Mouse (Mus musculus): ENCODE data around the gene Zbtb6. TPM values are rescaled to one million over a fixed set of nuclear protein-coding genes. Genes with fewer than 3 reads are reported as not detected.

Zbtb6 gene
- 1 to 10 TPM; 4.2 TPM for total RNA-seq (2021)

DNA sequence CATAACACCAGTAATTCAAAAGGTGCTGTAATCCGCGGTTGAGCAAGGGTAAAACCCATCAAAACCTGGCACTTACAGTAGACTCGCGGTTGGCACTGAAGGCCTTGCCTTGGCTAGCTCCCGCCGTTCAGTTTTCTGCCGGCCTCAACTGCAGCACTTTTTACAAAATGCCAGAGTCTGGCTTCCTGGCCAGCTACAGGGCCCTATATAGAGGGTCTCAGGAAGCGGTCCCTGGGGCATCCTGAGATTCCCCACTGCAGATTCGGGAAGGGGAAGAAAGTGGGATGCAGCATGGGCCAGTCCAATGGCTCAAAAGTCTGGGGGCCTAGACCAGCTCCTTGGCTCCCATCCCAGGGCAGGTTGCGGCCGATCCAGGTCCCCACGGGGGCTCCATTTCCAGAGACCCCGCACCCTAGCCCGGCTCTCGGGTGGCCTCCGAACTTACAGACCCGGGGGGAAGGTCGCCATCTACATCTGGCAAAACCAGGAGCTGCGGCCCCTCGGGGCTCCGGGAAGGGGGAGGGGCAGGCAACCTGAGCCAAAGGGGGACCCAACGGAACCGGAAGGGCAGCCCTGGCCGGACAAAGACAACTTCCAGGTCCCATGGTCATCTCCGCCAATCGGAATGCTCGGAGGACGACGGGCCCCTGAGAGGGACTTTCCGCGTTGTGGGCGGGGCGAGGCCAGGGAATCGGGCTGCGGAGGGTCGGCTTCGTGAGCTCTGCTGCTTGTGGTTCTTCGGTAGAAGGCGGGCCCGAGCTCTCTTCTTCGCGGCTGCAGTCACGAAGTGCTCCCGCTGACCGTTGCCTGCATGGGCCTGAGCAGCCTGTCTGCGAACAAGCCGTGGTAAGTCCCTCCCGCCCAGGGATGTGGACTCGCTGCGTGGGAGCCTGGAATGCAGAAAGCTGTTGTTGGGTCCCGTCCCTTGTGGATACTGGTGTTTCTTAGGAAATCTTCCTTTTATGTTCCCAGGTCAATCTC is at the start of gene Zbtb6, which contains the start of the genes Zbtb26 and Rabgap1:
Zbtb6 (minus strand) TSS at position 561 of the 981 bp plus-strand sequence.
Zbtb26 (minus strand) TSS at position 525 of the 981 bp plus-strand sequence.
Rabgap1 (plus strand) TSS at position 669 of the 981 bp plus-strand sequence.
- DNase-seq, result peak; percentile 95
- intact Hi-C loops (cut with DNase I), result no loop called here

DNA sequence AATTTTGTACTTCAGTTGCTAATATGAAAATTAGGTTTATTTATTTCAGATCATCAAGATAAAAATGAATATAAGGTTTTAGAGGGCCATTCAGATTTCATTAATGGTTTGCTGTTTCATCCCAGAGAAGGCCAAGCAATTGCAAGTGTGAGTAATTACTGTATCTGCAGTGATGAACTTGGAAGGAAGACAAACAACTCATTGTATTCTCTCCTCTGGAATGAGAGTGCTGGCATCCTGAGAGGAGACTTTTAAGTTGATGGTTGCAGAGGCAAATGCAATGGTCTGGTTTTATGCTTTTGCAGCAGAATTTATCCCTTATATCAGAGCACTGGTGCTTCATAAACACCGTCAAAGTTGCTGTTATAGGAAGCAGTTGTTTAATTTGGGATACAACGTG is 46.0 kb upstream of the Zbtb6 start:
- DNase-seq, result no peak
- intact Hi-C loops (cut with DNase I), result loop anchor here (5.0 kb wide), 2 partner anchors 77 to 283 kb away; no protein-coding TSS in a partner anchor

DNA sequence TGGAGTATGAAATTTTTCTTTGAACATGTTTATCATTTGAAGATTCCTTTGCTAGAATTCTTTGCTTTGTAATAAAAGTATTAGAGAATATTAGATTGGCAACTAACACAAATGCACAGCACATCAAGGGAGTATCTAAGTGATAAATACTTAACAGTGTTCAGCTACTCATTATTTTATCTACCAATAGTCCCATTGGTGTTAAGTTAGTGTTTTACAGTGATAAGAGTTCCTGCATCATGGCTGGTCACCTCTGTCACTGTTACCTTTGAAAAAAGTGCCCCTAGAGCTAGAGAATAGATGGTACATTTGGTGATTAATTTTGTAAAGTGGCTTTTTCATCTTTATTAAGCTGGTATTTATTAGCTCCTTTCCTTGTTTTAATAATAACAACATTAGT is 43.4 kb upstream of the Zbtb6 start:
- intact Hi-C loops (cut with DNase I), result loop anchor here (5.0 kb wide), 2 partner anchors 74 to 286 kb away; no protein-coding TSS in a partner anchor

DNA sequence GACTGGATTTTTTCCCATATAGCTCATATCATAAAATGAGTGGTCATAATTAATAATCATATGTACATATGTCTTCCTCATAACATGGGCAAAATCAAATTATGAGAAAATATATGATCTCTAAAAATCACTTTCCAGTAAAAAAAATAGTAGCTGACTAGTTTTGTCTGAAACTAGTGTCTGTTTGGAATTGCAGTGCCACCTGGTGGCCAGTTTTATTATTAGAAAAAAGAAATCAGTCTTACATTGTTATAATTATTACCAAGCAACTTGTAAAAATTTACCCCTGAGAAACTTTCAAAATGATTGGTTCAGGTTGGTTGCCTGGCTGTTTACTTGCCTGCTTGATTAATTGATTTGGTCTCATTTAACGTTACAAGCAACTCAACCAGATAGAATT is 42.4 kb upstream of the Zbtb6 start:
- intact Hi-C loops (cut with DNase I), result loop anchor here (1.0 to 5.0 kb wide), 3 partner anchors 73 to 287 kb away; no protein-coding TSS in a partner anchor
- DNase-seq, result peak; percentile 31 to 44

More for the DNA sequence above, 43.4 kb upstream of the Zbtb6 start:
- DNase-seq, result no peak

DNA sequence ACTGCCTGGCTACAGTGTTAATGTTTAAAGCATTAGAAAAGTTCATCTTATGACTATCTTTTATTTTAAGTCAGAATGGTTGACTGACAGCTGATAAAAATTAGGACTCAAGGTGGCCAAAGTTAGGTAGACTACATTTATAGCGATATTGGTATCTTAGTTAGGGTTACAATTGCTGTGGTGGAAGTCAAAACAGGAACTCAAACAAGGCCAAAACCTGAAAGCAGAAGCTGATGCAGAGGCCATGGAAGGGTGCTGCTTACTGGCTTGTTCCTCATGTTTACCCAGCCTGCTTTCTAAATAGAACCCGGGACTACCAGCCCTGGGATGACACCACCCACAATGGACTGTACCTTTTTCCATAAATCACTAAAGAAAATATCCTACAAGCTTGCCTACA is 41.2 kb upstream of the Zbtb6 start:
- no peak for DNase-seq

DNA sequence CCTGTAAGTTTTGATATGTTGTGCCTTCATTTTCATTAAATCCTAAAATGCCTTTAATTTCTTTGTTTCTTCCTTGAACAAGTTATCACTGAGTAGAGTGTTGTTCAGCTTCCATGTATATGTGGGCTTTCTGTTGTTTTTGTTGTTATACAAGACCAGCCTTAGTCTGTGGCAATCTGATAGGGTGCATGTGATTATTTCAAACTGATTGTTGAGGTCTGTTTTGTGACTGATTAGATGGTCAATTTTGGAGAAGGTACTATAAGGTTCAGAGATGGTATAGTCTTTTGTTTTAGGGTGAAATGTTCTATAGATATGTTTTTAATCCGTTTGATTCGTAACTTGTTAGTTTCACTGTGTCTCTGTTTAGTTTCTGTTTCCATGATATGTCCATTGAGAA is 37.1 kb upstream of the Zbtb6 start:
- intact Hi-C loops (cut with DNase I), result loop anchor here (5.0 kb wide), 1 partner anchor 83 kb away; no protein-coding TSS in a partner anchor
- no peak for DNase-seq

More for the DNA sequence above, 41.2 kb upstream of the Zbtb6 start:
- intact Hi-C loops (cut with DNase I), result loop anchor here (5.0 kb wide), 1 partner anchor 87 kb away; no protein-coding TSS in a partner anchor

DNA sequence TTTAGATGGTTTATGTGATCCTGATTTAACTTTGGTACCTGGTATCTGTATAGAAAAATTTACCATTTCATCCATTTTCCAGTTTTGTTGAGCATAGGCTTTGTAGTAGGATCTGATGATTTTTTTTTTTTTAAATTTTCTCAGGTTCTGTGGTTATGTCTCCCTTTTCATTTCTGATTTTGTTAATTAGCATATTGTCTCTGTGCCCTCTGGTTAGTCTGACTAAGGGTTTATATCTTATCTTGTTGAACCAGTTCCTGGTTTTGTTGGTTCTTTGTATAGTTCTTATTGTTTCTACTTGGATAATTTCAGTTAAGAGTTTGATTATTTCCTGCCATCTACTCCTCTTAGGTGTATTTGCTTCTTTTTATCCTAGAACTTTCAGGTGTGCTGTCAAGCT is 36.6 kb upstream of the Zbtb6 start:
- intact Hi-C loops (cut with DNase I), result no loop called here
- DNase-seq, result no peak

DNA sequence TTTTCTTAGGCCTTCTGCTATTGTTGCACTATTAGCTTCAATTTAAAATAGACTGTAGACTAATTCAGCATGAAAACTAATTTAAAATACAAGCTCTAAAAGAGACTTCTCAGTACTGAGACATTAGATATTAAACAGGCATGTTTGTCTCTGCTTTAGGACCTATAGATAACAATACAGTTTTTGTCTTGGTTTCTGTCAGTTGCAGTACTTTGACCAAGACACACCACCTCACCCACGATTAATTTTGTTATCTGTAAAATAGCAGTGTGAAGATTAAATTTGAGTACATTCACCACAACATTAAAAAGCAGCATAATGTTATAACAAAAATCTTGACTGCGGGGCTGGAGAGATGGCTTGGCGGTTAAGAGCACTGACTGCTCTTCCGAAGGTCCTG is 23.3 kb upstream of the Zbtb6 start:
- intact Hi-C loops (cut with DNase I), result no loop called here
- no peak for DNase-seq

DNA sequence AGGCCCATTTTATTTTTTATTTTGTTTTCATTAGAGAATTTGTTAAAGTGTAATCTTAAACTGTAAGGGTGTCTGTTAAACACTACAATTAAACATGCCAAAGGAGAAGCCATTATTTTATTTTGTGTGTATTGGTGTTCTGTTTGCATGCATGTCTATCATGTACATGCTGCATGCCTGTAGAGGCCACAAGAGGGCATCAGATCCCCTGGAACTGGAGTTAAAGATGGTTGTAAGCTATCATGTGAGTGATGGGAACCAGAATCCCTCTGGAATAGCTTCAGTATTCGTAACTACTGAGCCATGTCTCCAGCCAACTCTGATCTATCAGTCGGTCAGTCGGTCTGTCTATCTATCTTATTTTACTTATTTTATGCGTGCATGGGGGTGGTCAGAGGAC is 17.7 kb upstream of the Zbtb6 start:
- intact Hi-C loops (cut with DNase I), result no loop called here
- DNase-seq, result no peak

DNA sequence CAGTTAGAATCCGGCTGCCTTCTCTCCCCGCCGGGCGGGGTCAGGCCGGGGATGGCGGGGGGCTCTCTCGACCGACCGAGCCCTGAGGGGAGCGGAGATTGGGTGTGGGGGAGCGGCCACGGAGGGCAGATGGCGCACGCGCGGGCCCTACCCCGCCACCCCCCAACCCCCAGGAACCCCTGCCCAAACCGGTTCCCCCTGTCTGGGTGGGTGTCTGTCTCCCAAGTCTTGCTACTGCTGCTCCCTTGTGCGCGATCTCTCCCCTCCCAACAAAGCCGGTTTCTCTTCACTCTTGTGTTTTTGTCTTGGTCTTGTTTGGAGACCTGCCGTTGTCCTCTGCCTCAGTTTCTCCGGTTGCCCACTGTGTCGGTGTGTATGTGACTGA is 9.4 kb upstream of the Zbtb6 start:
- intact Hi-C loops (cut with DNase I), result no loop called here
- DNase-seq, result peak in 1 of 2 experiments; percentile 7

DNA sequence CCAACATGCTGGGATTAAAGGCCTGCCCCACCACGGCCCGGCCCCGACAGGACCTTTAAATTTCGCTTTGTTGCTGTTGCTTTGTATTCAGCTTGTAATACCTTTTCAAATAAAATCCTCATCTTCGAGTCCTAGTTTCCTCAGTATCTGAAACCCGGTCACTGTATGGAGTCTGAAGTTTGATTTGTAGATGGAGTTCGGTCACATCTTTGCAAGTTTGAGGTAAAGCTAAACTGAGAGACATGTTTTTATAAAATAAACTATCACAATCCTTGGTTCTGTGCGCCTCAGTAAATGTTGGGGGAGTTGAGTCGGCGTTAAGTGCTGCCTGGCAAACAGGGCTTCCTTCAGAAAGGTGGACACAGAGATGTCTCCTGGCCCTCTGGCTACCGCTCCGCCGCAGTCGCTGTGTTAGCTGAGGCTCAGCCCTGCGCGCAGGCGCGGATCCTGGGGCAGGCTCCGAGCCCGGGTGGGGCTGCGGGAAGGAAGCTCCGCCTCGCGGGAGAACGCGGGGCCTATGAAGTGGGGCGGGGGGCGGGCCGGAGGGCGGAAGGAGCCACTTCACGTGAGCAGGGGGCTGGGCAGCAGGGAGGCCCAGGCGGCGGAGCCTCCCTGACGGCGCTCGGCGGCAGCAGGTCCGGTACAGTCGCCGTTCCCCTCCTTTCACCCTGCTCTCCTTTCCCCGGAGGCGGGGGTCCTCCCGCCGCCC is 8.8 kb upstream of the Zbtb6 start:
- intact Hi-C loops (cut with DNase I), result no loop called here
- peak; percentile 91 to 93 for DNase-seq

DNA sequence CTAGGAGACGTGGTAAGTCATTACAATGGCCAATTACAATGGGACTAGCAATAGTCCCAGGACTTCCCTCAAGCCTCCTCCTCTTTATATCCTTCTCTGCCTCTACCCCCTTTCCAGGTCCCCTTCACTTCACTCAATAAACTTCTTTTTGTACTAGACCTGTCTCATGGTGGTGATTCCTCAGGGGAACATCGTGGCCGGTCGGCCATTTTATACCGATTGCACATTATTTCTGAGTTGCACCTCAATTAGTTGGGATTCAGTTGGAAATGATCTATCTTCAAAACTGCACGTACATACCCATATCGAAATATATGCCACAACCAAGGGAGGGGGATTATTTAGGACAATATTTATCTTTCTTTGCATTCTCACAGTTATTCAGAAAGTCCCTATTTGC is 11.4 kb downstream of the Zbtb6 start:
- no peak for DNase-seq
- intact Hi-C loops (cut with DNase I), result no loop called here

DNA sequence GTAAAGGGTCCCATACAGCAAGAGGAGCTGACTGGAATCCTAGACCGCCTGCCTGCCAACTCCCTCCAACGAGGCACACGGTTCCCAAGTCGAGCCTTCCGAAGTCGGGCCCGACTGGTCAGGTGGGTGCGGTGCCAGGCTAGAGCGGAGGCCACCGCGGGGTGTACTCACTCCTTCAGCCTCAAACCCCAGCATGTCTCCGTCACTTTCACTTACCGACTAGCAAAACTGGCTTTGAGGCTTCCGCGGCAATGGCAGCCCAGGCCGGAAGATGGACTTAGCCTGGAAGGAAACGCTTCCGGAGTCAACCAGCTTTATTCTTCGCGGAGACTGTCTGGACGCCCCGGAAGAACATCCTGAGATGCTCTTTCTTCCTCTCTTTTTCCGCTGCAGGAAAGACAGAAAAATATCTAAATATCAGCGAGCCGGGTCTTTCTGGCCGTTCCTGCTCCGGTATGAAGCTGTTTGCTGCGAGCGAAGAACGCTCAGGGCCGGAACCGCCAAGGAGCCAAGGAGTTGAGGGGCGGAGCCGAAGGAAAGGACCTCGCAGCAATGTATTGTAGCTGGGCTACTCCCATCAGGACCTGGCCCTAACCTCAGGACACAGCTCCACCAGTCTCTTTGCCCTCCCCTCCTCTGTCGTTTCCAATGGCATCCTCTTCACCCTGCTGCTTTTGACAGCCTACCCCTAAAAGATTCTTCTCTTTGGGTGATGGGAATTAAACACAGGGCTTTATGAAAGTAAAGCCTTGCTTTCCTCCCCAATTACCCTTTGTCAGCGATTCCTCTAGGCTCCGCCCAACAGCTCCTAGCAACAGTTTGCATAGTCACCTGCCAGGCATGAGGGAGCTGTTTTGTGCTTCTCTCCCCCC is 12.1 kb downstream of the Zbtb6 start:
- peak; percentile 76 to 78 for DNase-seq
- intact Hi-C loops (cut with DNase I), result no loop called here

DNA sequence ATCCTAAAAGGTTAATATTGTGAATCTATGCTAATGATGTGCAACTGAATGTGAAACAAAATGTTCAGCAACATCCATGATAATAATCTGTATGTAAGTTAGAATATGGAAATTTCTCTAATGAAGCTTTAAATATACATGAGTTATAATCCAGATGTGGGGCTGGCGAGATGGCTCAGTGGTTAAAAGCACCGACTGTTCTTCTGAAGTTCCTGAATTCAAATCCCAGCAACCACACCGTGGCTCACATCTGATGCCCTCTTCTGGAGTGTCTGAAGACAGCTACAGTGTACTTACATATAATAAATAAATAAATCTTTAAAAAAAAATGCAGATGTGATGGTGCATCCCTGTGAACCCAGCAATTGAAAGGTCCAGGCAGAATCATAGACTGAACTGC is 19.3 kb downstream of the Zbtb6 start:
- intact Hi-C loops (cut with DNase I), result no loop called here
- no peak for DNase-seq

DNA sequence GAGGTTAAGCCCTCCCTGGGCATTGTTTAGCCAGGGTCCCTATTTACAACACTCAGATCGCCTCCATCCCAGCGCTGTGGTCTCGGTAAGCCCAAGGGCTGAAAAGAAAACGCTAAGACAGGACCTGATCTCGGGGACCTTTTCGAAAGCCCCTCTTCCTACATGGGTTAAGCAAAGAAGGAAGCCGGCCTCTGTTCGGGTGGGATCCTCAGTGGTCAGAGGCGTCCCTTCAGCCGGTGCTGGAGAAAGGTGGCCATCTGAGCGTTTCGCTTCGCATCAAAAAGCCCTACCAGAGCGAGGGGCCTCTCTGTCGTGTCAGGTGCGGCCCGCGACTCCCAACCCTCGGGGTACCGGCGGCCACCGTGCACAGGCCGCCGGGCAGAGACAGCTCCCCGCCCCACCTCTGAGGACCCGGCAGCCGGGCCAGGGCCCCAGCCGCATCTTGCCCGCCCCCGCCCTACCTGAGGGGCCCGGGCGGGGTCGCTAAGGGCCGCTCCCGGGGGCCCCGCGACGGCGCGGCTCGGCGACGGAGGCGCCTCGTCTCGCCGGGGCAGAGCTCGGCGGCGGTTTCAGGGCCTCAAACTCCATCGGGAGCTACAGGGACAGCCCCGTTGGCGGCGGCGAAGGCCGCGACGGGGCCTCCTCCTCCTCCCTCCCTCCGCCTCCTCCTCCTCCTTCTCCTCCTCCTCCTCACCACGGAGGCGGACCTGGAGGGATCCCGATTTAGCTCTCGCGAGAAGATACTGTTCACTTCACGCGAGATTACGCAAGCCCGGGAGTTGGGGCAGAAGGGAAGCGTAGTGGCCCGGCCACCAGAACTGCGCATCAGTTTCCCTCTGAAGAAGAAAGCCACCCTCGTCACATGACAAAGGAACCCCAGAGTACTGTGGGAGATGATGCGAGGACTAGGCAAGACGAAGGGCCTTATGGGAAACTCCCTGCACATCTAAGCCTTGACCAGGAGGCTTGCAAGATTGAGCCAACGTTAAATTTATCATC is 20.4 kb downstream of the Zbtb6 start, which contains the start of gene Rc3h2:
Rc3h2 (minus strand) TSS at position 598 of the 999 bp plus-strand sequence.
- intact Hi-C loops (cut with DNase I), result no loop called here
- DNase-seq, result peak; percentile 92 to 93

DNA sequence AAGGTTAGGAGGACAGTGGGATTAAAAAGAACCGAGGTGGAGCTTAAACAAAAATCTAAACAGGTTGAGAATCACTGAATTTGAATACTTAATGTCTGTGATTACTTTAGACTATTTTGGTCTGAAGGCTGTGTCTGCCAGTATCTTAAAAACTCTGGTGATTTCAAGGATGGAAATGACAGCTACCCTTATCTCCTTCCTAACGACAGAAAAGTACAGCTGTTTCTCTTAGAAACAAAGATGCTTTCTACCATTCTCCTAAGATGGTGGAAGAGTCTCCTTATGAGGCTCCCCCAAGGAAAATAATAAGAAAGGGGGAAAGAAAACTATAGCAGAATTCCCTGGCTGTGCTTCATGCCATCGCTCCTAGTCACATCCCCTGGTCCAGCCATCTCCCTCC is 21.1 kb downstream of the Zbtb6 start:
- no peak for DNase-seq
- intact Hi-C loops (cut with DNase I), result no loop called here

DNA sequence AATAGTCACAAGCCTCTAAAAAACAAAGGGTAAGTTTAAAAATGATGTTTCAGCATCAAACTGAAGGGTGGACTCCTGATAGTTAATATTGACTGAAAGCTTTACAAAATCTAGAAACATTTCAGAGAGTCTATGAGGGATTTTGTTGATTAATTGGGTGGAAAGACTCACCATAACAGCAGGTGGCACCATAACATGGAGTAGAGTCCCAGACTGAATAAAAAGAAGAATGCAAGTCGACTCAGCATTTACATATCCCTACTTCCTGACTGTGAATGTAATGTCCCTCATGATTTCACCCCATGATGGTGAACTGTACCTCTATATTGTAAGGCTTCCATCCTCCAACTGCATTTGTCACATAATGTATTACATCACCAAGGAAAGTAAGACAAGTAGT is 47.4 kb downstream of the Zbtb6 start:
- intact Hi-C loops (cut with DNase I), result loop anchor here (5.0 kb wide), 1 partner anchor 87 kb away; no protein-coding TSS in a partner anchor

DNA sequence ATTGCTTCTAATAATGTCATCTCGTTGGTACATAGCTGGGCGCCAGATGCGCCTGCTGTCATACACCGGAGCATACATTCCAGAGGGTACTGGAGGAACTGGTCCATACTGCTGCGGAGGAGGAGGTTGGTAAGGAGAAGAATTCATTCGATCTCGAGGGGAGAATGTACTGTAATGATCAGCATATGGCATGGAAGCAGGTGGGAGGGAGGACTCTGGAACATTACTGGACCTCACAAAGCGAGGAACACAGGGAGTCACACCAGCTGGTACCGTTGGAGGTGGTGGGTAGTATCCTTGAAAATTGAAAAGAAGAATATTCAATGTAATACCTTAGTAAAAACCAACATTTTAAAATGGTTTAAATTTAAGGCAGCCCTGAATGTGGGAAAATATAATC is 60.0 kb downstream of the Zbtb6 start:
- no peak for DNase-seq
- intact Hi-C loops (cut with DNase I), result loop anchor here (10.0 kb wide), 2 partner anchors 392 to 422 kb away; partner anchors contain the start of gene Crb2

More for the DNA sequence above, 47.4 kb downstream of the Zbtb6 start:
- no peak for DNase-seq

Data from heart, postnatal 36 days (tissue).